In the genomic region with DNA sequence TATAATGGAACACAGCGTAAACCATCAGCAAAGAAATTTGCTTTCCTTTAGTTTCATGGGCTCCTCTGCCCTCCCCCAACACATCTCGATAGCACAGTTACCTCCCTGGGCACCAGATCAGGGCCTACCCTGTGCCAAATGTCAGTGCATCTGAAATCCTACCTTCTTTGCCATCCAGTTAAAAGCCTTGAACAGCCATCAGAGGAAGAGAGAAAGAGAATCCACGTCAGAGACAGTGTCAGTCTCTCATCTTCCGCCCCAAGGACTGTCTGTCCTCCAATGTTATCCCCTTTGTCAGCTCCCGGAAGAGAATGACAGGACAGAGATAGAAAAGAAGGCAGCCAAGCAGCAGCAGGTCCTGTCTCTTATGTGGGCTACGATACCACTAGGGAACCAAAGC, we compare ENCODE assay signal across 15 mouse cellular contexts. TPM values are rescaled to one million over a fixed set of nuclear protein-coding genes. Genes with fewer than 3 reads are reported as not detected.
DNase-seq lines count a peak whose midpoint lies in the region; ATAC-seq lines count a peak whose summit lies in the region.
"Had no signal": no experiment of that assay in that cellular context is flagged by ENCODE, and none has a peak within 500 bp of the region (broad histone marks: within the 10 kb centered on the region; RNA-seq: fewer than 3 reads in every experiment).

No protein-coding gene starts in this region.

- 65% methylated on average over 6 of the region's 6 CpGs for WGBS in kidney, embryonic 15.5 days
- 73% methylated on average over 6 of the region's 6 CpGs for WGBS in stomach, embryonic 14.5 days

- H3K9me3 ChIP-seq in kidney, embryonic 15.5 days (replicated peaks): no peaks in the 10 kb centered on the region
- no peaks in the 10 kb centered on the region for H3K9me3 ChIP-seq in stomach, embryonic 14.5 days (ENCODE audit: control insufficient read depth, low read depth, low read length)
- H3K9me3 ChIP-seq: G1E; limb, embryonic 12.5 days; midbrain, embryonic 12.5 days had no signal

- no peak overlapping the region for H3K9ac ChIP-seq in kidney, embryonic 15.5 days
- H3K9ac ChIP-seq in stomach, embryonic 14.5 days (replicated peaks; ENCODE audit: low read depth, low read length): no peak overlapping the region
- H3K9ac ChIP-seq: limb, embryonic 12.5 days; midbrain, embryonic 12.5 days had no signal

- H3K27me3 ChIP-seq in kidney, embryonic 15.5 days: no peaks in the 10 kb centered on the region
- H3K27me3 ChIP-seq in stomach, embryonic 14.5 days (ENCODE audit: control insufficient read depth, insufficient read depth, low read length): no peaks in the 10 kb centered on the region
- H3K27me3 ChIP-seq: limb, embryonic 12.5 days; midbrain, embryonic 12.5 days had no signal

- H3K4me1 ChIP-seq in kidney, embryonic 15.5 days: peaks cover 34% of the 10 kb centered on the region
- H3K4me1 ChIP-seq in stomach, embryonic 14.5 days (ENCODE audit: control insufficient read depth, insufficient read depth, low read length): peaks cover 13% of the 10 kb centered on the region; the same call in 1 of the 2 replicates
- H3K4me1 ChIP-seq: midbrain, embryonic 12.5 days had no signal

- H3K4me2 ChIP-seq in kidney, embryonic 15.5 days: no peak overlapping the region
- no peak overlapping the region for H3K4me2 ChIP-seq in stomach, embryonic 14.5 days (replicated peaks; ENCODE audit: low read depth, low read length)
- H3K4me2 ChIP-seq: limb, embryonic 12.5 days; midbrain, embryonic 12.5 days had no signal

- no peaks in the 10 kb centered on the region for H3K36me3 ChIP-seq in kidney, embryonic 15.5 days
- H3K36me3 ChIP-seq in stomach, embryonic 14.5 days (ENCODE audit: control insufficient read depth, insufficient read depth, low read length): no peaks in the 10 kb centered on the region
- H3K36me3 ChIP-seq: limb, embryonic 12.5 days; midbrain, embryonic 12.5 days had no signal

- ATAC-seq in kidney, embryonic 15.5 days (replicated peaks; ENCODE audit: low FRiP score): 0 out of 2 replicates have a peak, but pooled peaks have one; percentile 10
- ATAC-seq in stomach, embryonic 14.5 days (ENCODE audit: insufficient number of reproducible peaks, insufficient read depth, low FRiP score, low read depth): no peak
- ATAC-seq: forebrain, embryonic 16.5 days had no signal

- H3K27ac ChIP-seq in kidney, embryonic 15.5 days: peak overlapping the region; percentile 89
- peak overlapping the region; percentile 70 for H3K27ac ChIP-seq in stomach, embryonic 14.5 days (ENCODE audit: low read length)
- H3K27ac ChIP-seq: limb, embryonic 12.5 days; midbrain, embryonic 12.5 days had no signal

- no peak overlapping the region for H3K4me3 ChIP-seq in kidney, embryonic 15.5 days (replicated peaks)
- no peak overlapping the region for H3K4me3 ChIP-seq in stomach, embryonic 14.5 days (ENCODE audit: low read depth, low read length)
- H3K4me3 ChIP-seq: limb, embryonic 12.5 days; midbrain, embryonic 12.5 days had no signal

- DNase-seq in heart, adult 11 months: peak; percentile 89
- no peak for DNase-seq in heart, postnatal 4 days
- DNase-seq in kidney, postnatal 14 days: no peak
- DNase-seq in cerebellum, adult 11-12 months: peak; percentile 45
- no peak for DNase-seq in lung, postnatal 10 days
- no peak for DNase-seq in thymus, postnatal 0 days (ENCODE audit: low spot score)
- DNase-seq: B cell, adult 2 months; gastrocnemius, postnatal 36 days; layer of hippocampus, adult 9-11 months had no signal

RNA-seq across cellular contexts. Expression of a gene that starts 15.4 kb away (rescaled TPM):
- total RNA-seq in heart, postnatal 4 days (2021): 100 to 1,000 TPM in 1 of 2 experiments, 10 to 100 TPM in 1; 95.0 to 104 TPM
- 85.2 and 86.1 TPM in 2 replicates for polyA plus RNA-seq in kidney, embryonic 15.5 days (2015; fragmentation: Nextera tagmentation; extraction: Ambion mirVana)
- polyA plus RNA-seq in stomach, embryonic 14.5 days (2014; fragmentation: Nextera tagmentation; extraction: Ambion mirVana): 90.3 and 91.0 TPM in 2 replicates
- polyA plus RNA-seq in thymus, postnatal 0 days (2015; fragmentation: Nextera tagmentation; extraction: Ambion mirVana): 54.3 and 84.8 TPM in 2 replicates

Comparison
In these comparisons a context has a peak if more than half of its experiments do, and no peak if none do; other contexts are left out.
1. DNase-seq: peak in heart, adult 11 months (single experiment) and cerebellum, adult 11-12 months (single experiment); none in heart, postnatal 4 days (single experiment), kidney, postnatal 14 days (single experiment), lung, postnatal 10 days (single experiment) and thymus, postnatal 0 days (single experiment).